Mouse (Mus musculus) ovary, adult 18-20 months (tissue): ENCODE measurements around the gene Mpig6b.
A peak's percentile ranks its signal among the peaks of the same experiment; 100 is the strongest.

Experiments used
- DNase-seq: peaks from one replicate; pipeline ENCODE4 v3.0.0; 2022; ENCODE audit warnings: low spot score, mixed read lengths

Mpig6b gene

DNA sequence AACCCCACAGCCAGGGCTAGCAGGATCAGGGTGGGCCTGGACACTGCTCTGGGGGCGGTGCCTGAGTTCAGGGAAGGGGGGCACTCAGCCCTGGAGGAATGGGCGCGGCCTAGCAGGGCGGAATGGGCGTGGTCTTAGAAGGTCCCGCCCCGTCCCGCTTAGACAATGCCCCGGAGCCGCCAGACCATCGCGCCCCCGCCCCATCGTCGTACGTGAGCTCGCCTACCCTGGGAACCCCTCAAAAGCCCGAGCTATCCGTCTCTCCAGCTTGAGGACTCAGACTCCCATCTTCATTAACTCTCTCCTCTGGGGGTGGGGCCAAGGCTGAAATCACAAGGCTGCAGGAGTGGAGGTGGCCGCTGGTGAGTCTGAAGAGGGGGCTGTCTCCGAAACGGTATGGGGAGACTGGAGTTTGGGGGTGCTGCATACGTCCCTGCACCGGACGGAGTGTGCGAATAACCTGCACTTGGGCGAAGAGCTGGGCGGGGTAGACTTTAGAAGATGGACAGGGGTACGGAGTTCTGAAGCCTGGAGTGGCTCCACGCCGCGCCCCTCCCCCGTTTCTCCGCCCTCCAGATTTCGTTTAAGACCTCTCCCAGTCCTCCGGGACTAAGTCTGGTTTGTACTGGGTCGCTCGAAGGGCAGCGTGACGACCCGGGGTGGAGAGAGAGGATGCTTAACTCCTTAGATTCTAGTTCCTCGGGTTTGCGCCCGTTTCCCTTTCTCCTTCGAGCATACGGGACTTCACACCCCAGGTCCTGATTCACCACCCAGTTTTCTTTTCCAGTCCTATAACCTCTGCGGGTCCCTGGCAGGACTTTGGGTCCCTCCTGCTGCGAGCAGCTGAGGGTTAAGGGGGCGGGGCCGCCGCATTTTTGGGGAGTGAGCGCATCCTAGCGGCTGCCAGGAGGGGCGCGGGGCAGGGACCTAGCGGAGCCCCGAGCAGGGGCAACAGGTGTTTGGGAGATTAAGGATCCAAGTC lies 6.8 kb downstream of the Mpig6b start, which contains the start of gene Ddah2:
Gene Ddah2, plus strand, starts transcription at position 125 of the 982 bp plus-strand sequence.
- DNase-seq = peak; percentile 78

DNA sequence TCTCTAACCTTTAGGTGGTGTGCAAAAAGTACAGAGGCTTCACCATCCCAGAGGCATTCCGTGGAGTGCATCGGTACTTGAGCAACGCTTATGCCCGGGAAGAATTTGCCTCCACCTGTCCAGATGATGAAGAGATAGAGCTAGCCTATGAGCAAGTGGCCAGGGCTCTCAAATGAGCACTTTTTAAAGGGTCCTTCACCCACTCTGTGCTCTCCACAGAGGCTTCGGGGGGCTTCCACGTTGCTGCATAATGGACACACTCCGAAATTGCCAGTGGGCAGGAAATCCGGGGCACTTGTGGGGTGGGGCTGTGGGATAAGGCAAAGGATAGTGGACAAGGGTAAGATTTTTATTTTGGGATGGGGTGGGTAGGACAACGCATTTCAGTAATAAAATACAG lies 7.7 kb downstream of the Mpig6b start:
- no peak for DNase-seq

- no peak for DNase-seq
Observed at GRCm38 (mm10) chr17:35057090-35057489, 8.9 kb downstream of the Mpig6b start.

DNA sequence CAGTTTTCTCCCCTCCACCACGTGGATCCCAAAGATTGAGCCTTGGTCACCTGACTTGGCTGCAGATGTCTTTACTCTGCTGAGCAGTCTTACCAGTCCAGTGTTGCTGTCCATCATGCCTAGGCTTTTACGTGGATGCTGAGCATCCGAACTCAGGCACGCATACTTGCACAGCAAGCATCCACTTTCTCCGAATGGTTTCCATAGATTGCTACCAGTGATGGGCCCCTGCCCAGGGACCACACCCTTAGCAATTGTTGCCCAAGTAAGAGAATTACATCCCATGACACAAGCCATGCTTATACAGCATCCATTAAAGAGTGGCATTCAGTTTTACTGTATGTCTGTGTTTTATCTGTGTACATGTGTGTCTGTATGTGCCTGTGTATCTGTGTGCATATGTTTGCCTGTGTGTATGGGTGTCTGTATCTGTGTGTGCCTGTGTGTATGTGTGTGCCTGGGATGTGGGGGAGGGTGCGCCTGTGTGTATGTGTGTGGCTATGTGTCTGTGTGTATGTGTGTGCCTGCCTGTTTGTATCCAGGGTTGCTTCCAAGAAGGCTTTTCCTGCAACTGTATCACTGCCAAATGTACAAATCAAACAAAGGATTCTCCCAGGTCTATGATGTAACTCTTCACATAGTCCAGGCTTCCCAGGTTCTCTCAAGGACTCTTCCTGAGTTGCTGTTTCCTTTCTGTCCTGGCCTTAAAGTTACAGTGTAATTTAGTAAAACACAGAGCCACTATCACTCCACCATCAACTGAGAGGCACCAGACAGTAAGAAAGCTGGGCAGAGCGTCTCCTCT lies 10.1 kb downstream of the Mpig6b start:
- DNase-seq = no peak

DNA sequence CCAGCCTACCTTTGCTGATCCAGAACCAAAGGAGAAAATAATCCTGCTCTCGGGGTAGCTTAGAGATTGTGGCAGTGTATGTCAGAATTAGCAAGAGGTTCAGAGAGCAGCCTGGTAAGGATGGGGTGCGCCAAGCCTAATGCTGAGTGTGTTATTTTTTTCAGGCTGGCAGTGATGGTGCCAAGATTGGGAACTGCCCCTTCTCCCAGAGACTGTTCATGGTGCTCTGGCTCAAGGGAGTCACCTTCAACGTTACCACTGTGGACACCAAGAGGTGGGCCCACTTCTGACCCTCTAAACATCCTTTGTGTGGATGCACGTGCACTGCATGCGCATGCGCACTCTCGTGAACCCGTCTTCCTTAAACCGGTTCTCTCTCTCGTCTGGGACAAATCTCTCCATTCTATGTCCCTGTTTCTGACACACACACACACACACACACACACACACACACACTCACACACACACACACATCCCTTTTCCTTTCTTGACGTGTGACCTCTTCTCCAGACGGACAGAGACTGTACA lies 13.6 kb downstream of the Mpig6b start:
- no peak for DNase-seq

DNA sequence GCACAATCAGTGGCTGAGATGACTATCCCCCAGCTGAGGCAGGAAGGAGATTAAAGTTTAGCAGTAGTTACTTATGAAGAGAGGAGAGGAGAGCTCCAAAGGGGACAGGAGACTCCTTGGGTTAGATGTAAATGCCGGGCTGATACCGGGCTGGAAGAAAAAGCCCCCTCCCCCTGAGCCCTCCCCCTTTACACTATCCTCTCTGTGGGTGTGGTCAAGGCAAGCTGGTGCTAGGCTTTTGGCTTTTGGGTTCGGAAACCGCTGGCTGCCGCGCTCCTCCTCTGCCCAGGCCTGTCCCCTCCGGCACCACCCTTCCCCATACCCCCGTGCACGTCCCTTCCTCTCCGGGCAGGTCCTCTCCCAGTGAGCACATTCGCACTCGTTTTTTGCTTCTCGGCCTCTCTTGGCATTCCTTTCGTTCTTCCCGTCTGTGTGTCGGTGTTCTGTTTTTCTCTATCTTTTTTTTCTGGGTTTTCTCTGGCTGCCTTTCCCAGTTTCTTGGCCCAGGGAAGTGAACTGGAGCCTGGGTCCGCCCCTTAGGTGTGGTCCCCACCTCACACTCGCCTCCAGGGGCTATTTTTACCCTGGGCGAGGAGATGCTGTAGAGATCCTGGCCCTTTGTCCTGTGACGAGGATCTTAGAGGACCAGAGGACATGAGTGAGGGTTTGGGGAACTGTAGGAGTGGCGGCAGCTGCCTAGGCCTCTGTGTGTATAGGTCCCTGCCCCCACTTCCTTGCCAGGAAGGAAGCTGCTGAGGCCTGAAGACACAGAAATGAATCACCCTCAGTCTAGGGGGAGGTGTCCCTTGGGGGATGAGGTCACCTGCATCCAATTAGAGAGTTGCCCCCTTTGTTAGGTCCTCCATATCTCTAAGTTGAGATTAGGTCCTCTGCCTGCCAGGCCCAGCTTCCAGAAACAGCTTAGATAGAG lies 14.6 kb downstream of the Mpig6b start:
- DNase-seq = peak; percentile 61

- peak; percentile 60 for DNase-seq
Observed at GRCm38 (mm10) chr17:35050126-35050750, 15.7 kb downstream of the Mpig6b start.

DNA sequence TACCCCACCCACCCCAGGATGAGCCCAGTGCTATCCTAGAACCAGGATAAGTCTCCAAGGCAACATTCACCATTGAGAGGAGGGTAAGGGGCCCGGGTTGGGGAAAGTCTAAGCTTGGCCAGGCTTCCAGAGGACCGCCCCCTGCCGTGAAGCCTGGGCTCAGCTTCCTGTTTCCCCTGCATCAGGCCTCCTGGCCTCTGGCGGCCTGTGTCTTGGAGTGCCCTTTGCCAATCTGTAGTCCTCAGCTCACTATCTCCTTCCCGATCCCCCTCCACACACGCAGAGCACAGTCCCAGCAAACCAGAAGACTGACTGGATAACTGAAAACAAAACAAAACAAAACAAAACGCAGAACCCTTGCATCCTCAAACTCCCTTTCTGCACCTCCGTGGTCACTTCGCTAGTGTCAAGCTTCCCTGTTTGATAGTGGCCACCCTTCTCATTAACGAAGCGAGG lies 16.4 kb downstream of the Mpig6b start, which contains the start of gene Clic1:
Gene Clic1, plus strand, starts transcription at position 406 of the 456 bp plus-strand sequence.
- no peak for DNase-seq

DNA sequence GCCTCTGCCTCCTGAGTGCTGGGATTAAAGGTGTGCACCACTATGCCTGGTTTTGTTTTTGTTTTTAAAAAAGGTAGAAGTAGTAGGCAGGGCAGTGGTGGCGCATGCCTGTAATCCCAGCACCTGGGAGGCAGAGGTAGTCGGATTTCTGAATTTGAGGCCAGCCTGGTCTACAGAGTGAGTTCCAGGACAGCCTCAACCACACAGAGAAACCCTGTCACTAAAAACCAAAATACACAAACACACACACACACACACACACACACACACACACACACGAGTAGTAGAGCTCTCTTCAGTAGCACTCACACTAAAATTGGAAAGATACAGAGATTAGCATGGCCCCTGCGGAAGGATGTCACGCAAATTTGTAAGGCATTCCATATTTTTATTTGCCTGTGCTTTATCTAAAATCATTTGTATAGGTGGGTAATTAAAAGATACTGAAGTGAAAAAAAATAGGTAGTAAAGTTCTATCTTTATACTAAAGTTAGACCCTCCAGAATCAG lies 17.0 kb downstream of the Mpig6b start:
- no peak for DNase-seq

GRCm38 (mm10) chr17:35048149-35048931 lies 17.6 kb downstream of the Mpig6b start:
- DNase-seq = no peak

GRCm38 (mm10) chr17:35047688-35048087 lies 18.3 kb downstream of the Mpig6b start:
- DNase-seq = no peak

DNA sequence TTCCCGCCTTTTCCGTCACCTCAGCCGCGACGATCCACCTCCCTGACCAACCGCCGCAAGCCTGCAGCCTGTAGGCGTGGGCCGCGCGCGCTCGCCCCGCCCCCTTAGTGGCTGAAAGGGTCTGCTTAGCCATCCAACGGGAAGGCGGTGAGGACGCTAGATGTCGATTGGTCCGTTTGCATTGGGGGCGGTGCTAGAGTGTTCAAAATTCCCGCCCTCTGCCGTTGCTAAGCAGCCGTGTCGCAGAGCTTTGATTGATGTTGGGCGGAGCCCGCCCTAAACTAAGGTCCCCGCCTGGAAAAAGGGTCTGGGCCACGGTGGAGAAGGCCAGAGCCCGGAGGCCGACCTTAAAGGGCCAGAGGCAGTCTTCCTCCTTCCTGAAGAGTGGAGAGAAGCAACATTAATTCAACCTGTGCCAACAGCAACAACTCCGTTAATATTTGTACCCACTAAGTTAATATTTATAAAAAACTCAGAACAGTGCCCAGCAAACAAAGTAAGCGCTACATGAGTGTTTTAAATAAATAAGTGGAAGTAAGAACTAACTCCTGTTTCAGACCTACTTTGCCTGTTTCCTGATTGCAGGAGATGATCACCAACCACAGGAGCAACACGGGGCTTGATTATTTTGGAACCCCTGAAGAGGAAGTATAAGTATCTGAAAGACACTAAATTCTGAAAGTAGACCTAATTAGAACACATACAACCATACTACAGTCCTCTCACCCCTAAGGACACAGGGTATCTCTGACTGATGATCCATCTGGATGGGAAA lies 19.1 kb downstream of the Mpig6b start, which contains the start of gene Msh5:
Gene Msh5, minus strand, starts transcription at position 65 of the 775 bp plus-strand sequence.
- peak; percentile 96 for DNase-seq

- DNase-seq = no peak
Observed at GRCm38 (mm10) chr17:35045807-35046680, 19.9 kb downstream of the Mpig6b start.

- no peak for DNase-seq
Observed at GRCm38 (mm10) chr17:35044904-35045806, 20.8 kb downstream of the Mpig6b start.

DNA sequence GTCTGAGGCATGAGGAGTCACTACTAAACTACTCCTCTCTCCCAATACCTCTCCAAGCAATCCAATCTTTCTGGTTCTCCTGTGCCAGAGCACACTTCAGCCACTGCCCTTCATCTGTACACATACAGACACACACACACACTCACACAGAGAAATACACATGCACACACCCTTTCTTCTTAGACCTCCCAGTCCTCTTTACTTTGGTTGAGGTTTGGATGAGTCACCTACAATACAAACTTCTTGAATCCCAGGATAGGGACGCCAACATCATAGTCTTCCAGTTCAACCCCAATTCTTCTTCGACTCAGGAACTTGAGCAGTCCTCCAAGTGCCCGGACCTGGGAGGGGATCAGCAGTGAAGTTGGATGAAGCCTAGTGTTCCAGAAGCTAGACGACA lies 22.2 kb downstream of the Mpig6b start:
- no peak for DNase-seq

- no peak for DNase-seq
Observed at GRCm38 (mm10) chr17:35039121-35039873, 26.7 kb downstream of the Mpig6b start.
